Mouse (Mus musculus): ENCODE measurements at regions not wholly inside any gene's neighbourhood (a gene's known extent, or its start where the extent isn't known, plus 50 kb on each side); places are given as distances from the start of the nearest gene placed in this dataset.

DNA sequence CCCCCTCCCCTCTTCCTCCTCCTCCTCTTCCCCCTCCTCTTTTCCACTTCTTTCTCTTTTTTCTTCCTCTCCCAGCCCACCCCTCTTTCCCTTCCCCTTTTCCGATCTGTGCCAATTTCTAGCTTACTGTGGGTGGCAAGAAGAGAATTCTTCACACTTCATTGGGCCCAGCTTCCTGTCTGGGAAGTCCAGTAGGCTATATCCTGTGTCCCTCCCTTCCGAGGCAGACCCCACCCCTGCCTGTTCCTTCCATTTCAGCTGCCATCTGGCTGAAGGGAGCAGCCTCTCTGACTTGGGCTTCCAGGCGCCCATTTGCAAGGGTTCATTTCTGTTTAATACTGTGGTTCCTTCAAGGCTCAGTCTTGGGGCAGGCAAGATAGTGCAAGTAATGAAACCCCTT, 86.2 kb upstream of the Mrps10 start:
- DNase-seq (ENCODE audit: low spot score) (no peak), ATAC-seq (ENCODE audit: low FRiP score, low read depth) (no peak)
- Histone ChIP-seq H3K27me3 (ENCODE audit: control insufficient read depth, insufficient read depth, low read length) (no peaks in the 10 kb centered on the region), H3K4me2 (replicated peaks; ENCODE audit: low read depth, low read length, severe bottlenecking) (no peak overlapping the region), H3K27ac (replicated peaks; ENCODE audit: low read depth, low read length) (no peak overlapping the region), H3K36me3 (ENCODE audit: control insufficient read depth, insufficient read depth, low read length) (peaks cover 18% of the 10 kb centered on the region), H3K4me1 (ENCODE audit: control insufficient read depth, insufficient read depth, low read length) (no peaks in the 10 kb centered on the region), H3K9me3 (ENCODE audit: control insufficient read depth, low read length) (no peaks in the 10 kb centered on the region), H3K4me3 (replicated peaks; ENCODE audit: low read length) (no peak overlapping the region), H3K9ac (ENCODE audit: low read depth, low read length, severe bottlenecking) (no peak overlapping the region)
- TF ChIP-seq POLR2A (IDR thresholded peaks at IDR 0.05; ENCODE audit: borderline replicate concordance, extremely low read depth, insufficient read depth, insufficient read length), result no peak
- 51% methylated on average over 3 of the region's 3 CpGs for WGBS

DNA sequence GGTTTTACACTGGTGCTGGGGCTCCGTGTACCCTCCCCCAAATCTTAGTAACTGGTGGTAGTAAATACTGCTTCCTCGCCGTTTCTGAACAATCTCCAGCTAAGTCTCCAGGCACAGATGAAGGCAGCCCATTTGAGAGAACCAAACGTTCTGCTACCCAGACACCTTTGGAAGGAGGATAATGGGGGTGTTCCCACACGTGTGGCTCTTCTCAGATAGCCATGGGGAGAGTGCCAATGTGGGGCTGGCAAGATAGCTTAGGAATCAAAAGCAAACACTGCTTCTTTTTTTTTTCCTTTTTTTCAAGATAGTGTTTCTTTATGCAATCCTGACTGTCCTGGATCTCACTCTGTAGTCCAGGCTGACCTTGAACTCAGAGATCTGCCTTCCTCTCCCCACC, 90.8 kb upstream of the Mrps10 start:
- Histone ChIP-seq H3K4me3 (replicated peaks; ENCODE audit: low read length) (no peak overlapping the region), H3K27ac (replicated peaks; ENCODE audit: low read depth, low read length) (no peak overlapping the region), H3K4me2 (replicated peaks; ENCODE audit: low read depth, low read length, severe bottlenecking) (no peak overlapping the region), H3K27me3 (ENCODE audit: control insufficient read depth, insufficient read depth, low read length) (no peaks in the 10 kb centered on the region), H3K9me3 (ENCODE audit: control insufficient read depth, low read length) (no peaks in the 10 kb centered on the region), H3K9ac (ENCODE audit: low read depth, low read length, severe bottlenecking) (no peak overlapping the region), H3K4me1 (ENCODE audit: control insufficient read depth, insufficient read depth, low read length) (no peaks in the 10 kb centered on the region), H3K36me3 (ENCODE audit: control insufficient read depth, insufficient read depth, low read length) (peaks cover 11% of the 10 kb centered on the region)
- no peak for TF ChIP-seq POLR2A (IDR thresholded peaks at IDR 0.05; ENCODE audit: borderline replicate concordance, extremely low read depth, insufficient read depth, insufficient read length)
- DNase-seq (ENCODE audit: low spot score) (no peak), ATAC-seq (ENCODE audit: low FRiP score, low read depth) (no peak)
- 85% methylated on average over 5 of the region's 5 CpGs for WGBS

DNA sequence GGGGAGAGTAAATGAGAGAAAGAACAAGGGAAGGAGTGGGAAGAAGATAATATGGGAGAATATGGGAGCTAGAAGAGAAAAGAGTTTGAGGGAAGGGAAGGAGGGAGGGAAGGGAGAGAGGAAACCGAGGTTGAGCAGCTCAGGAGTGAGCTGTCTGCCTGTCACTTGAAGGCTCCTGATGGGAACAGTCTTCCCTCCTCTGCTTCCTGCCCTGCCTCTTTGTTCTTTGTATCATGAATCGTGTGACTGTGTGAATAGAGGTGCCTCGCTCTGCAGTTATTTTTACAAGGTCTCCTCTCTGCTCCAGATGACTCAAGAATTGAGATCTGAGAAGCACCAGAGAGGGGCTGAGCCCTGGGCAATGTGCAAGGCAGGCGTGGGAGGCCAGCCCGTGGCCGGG, 92.0 kb upstream of the Mrps10 start:
- H3K9ac ChIP-seq (ENCODE audit: low read depth, low read length, severe bottlenecking), result no peak overlapping the region
- no peak overlapping the region for H3K4me3 ChIP-seq (replicated peaks; ENCODE audit: low read length)
- H3K9me3 ChIP-seq (ENCODE audit: control insufficient read depth, low read length), result no peaks in the 10 kb centered on the region
- ATAC-seq (ENCODE audit: low FRiP score, low read depth) (no peak), DNase-seq (ENCODE audit: low spot score) (no peak)
- no peaks in the 10 kb centered on the region for H3K27me3 ChIP-seq (ENCODE audit: control insufficient read depth, insufficient read depth, low read length)
- 66% methylated on average over 6 of the region's 6 CpGs for WGBS
- no peak overlapping the region for H3K27ac ChIP-seq (replicated peaks; ENCODE audit: low read depth, low read length)
- H3K4me2 ChIP-seq (replicated peaks; ENCODE audit: low read depth, low read length, severe bottlenecking), result no peak overlapping the region
- no peaks in the 10 kb centered on the region for H3K4me1 ChIP-seq (ENCODE audit: control insufficient read depth, insufficient read depth, low read length)
- no peak for TF ChIP-seq POLR2A (IDR thresholded peaks at IDR 0.05; ENCODE audit: borderline replicate concordance, extremely low read depth, insufficient read depth, insufficient read length)
- H3K36me3 ChIP-seq (ENCODE audit: control insufficient read depth, insufficient read depth, low read length), result peaks cover 11% of the 10 kb centered on the region

DNA sequence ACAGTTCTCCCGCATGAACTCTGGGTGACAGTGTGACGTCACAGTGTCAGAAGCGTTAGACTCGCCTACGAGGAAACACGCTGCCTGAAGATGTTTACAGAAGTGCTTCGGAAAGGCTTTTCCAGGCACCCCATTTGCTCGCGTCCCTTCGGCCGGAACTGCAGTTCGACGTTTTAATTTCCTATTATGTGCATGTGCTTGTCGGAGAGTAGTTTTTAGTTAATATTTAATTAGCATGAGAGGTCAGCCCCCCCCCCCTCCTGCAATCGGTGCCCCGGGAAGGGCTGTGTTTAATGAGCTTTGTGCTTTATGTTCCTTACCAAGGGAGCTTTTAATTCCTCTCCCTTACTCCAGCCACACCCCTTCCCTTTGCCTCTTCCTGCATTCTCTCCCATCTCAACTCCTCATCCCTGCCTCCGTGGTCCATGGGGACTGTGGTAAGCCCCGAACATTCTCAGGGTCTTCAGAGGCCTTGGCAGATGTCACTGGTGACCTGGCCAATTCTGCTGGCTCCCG, 92.8 kb upstream of the Mrps10 start:
- Histone ChIP-seq H3K36me3 (ENCODE audit: control insufficient read depth, insufficient read depth, low read length) (peaks cover 7% of the 10 kb centered on the region), H3K27ac (replicated peaks; ENCODE audit: low read depth, low read length) (no peak overlapping the region), H3K9ac (ENCODE audit: low read depth, low read length, severe bottlenecking) (no peak overlapping the region), H3K9me3 (ENCODE audit: control insufficient read depth, low read length) (no peaks in the 10 kb centered on the region), H3K4me3 (replicated peaks; ENCODE audit: low read length) (no peak overlapping the region), H3K4me1 (ENCODE audit: control insufficient read depth, insufficient read depth, low read length) (no peaks in the 10 kb centered on the region), H3K27me3 (ENCODE audit: control insufficient read depth, insufficient read depth, low read length) (no peaks in the 10 kb centered on the region), H3K4me2 (replicated peaks; ENCODE audit: low read depth, low read length, severe bottlenecking) (no peak overlapping the region)
- 67% methylated on average over 19 of the region's 19 CpGs for WGBS
- TF ChIP-seq POLR2A (IDR thresholded peaks at IDR 0.05; ENCODE audit: borderline replicate concordance, extremely low read depth, insufficient read depth, insufficient read length), result no peak
- ATAC-seq (ENCODE audit: low FRiP score, low read depth) (no peak), DNase-seq (ENCODE audit: low spot score) (no peak)

DNA sequence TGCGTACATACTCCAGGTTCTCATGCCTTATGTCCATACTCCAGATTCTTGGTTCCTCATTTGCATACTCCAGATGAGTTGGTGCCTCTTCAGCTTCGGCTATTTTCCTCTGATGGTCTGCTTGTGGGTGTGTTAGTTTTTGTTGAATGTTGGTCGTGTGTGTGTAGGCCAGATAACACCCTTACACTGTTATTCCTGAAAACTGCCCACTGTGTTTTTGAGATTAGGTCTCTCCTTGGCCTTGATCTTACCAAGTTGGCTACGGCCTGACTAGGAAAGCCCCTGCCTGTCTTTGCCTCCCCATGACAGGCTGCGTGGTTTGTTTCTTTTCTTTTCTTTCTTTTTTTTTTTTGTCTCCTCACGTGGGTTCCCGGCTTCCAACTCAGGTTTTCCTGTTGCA, 95.4 kb upstream of the Mrps10 start:
- Histone ChIP-seq H3K9ac (ENCODE audit: low read depth, low read length, severe bottlenecking) (no peak overlapping the region), H3K4me2 (replicated peaks; ENCODE audit: low read depth, low read length, severe bottlenecking) (no peak overlapping the region), H3K27ac (replicated peaks; ENCODE audit: low read depth, low read length) (no peak overlapping the region), H3K9me3 (ENCODE audit: control insufficient read depth, low read length) (no peaks in the 10 kb centered on the region), H3K36me3 (ENCODE audit: control insufficient read depth, insufficient read depth, low read length) (peaks cover 5% of the 10 kb centered on the region), H3K4me1 (ENCODE audit: control insufficient read depth, insufficient read depth, low read length) (no peaks in the 10 kb centered on the region), H3K4me3 (replicated peaks; ENCODE audit: low read length) (no peak overlapping the region), H3K27me3 (ENCODE audit: control insufficient read depth, insufficient read depth, low read length) (no peaks in the 10 kb centered on the region)
- WGBS, result 84% methylated on average over 7 of the region's 7 CpGs
- ATAC-seq (ENCODE audit: low FRiP score, low read depth), result no peak
- no peak for DNase-seq (ENCODE audit: low spot score)
- TF ChIP-seq POLR2A (IDR thresholded peaks at IDR 0.05; ENCODE audit: borderline replicate concordance, extremely low read depth, insufficient read depth, insufficient read length), result no peak
